Mouse (Mus musculus): ENCODE results near the gene Hes1. TPM values are rescaled to one million over a fixed set of nuclear protein-coding genes. Genes with fewer than 3 reads are reported as not detected.

The Hes1 gene
- polyA plus RNA-seq, 1 experiment from 2014 or later, result 20.1 TPM

- H3K27me3 ChIP-seq (ENCODE audit: insufficient read depth, low read length), result no peaks in the 10 kb centered on the region
- peak overlapping the region; percentile 91 for H3K27ac ChIP-seq (ENCODE audit: low read depth)
- DNase-seq (no peak), ATAC-seq (no peak)
- WGBS (ENCODE audit: insufficient replicate concordance), result 40% methylated on average over 5 of the region's 5 CpGs
- H3K36me3 ChIP-seq (replicated peaks; ENCODE audit: insufficient read depth, low read length), result no peaks in the 10 kb centered on the region
- H3K4me3 ChIP-seq (ENCODE audit: low read depth, low read length), result no peak overlapping the region
- H3K9me3 ChIP-seq (ENCODE audit: low read length), result no peaks in the 10 kb centered on the region
- H3K4me2 ChIP-seq (ENCODE audit: low read depth, low read length), result no peak overlapping the region
- H3K4me1 ChIP-seq (ENCODE audit: insufficient read depth), result peaks cover 42% of the 10 kb centered on the region
- H3K9ac ChIP-seq (replicated peaks), result no peak overlapping the region
- TF ChIP-seq EP300 (IDR thresholded peaks at IDR 0.05; ENCODE audit: low read depth) (no peak), CTCF (IDR thresholded peaks at IDR 0.05; ENCODE audit: low read depth) (no peak)
Measured at GRCm38 (mm10) chr16:30034979-30035440, 29.2 kb upstream of the Hes1 start.

- Histone ChIP-seq H3K9me3 (ENCODE audit: low read length) (no peaks in the 10 kb centered on the region), H3K4me3 (ENCODE audit: low read depth, low read length) (no peak overlapping the region), H3K4me2 (ENCODE audit: low read depth, low read length) (no peak overlapping the region; the same call in 1 of the 2 replicates), H3K4me1 (ENCODE audit: insufficient read depth) (peaks cover 42% of the 10 kb centered on the region), H3K9ac (replicated peaks) (no peak overlapping the region), H3K27ac (ENCODE audit: low read depth) (peak overlapping the region; percentile 91), H3K36me3 (replicated peaks; ENCODE audit: insufficient read depth, low read length) (no peaks in the 10 kb centered on the region), H3K27me3 (ENCODE audit: insufficient read depth, low read length) (no peaks in the 10 kb centered on the region)
- peak; percentile 94 for ATAC-seq
- 67% methylated on average over 3 of the region's 3 CpGs for WGBS (ENCODE audit: insufficient replicate concordance)
- DNase-seq, result peak; percentile 42
- no peak for TF ChIP-seq EP300 (IDR thresholded peaks at IDR 0.05; ENCODE audit: low read depth)
- no peak for TF ChIP-seq CTCF (IDR thresholded peaks at IDR 0.05; ENCODE audit: low read depth)
Measured at GRCm38 (mm10) chr16:30036104-30036503, 28.1 kb upstream of the Hes1 start.

GRCm38 (mm10) chr16:30038663-30039593 is 25.3 kb upstream of the Hes1 start:
- 30% methylated on average over 15 of the region's 17 CpGs for WGBS (ENCODE audit: insufficient replicate concordance)
- Histone ChIP-seq H3K4me3 (ENCODE audit: low read depth, low read length) (no peak overlapping the region), H3K27ac (ENCODE audit: low read depth) (peak overlapping the region; percentile 16; the same call in 1 of the 2 replicates), H3K4me1 (ENCODE audit: insufficient read depth) (peaks cover 40% of the 10 kb centered on the region), H3K36me3 (replicated peaks; ENCODE audit: insufficient read depth, low read length) (no peaks in the 10 kb centered on the region), H3K9me3 (ENCODE audit: low read length) (no peaks in the 10 kb centered on the region), H3K4me2 (ENCODE audit: low read depth, low read length) (peak overlapping the region; percentile 22; the same call in 1 of the 2 replicates), H3K9ac (replicated peaks) (no peak overlapping the region), H3K27me3 (ENCODE audit: insufficient read depth, low read length) (no peaks in the 10 kb centered on the region)
- ATAC-seq, result peak; percentile 28; the same call in 1 of the 2 replicates
- DNase-seq, result peak; percentile 55
- no peak for TF ChIP-seq EP300 (IDR thresholded peaks at IDR 0.05; ENCODE audit: low read depth)
- peak; percentile 37 for TF ChIP-seq CTCF (IDR thresholded peaks at IDR 0.05; ENCODE audit: low read depth)

DNA sequence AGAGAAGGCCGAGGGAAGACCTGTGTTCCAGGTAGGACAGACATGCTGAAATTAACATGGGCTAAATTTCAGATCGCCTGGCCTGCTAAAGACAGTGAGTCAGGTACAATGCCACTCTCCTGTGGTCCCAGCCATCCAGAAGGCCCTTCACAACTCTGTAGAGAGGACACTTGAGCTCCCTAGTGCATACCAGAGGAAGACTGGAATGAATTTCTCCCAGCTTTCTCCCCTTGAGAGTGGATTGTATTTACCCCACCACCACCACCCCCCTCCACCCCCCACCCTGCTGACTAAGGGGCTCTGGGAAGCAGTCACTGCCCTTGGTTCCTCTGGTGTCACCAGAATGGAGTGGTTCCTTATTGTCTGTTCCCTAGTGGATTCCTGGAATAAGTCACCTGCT is 24.3 kb upstream of the Hes1 start:
- ATAC-seq, result no peak
- Histone ChIP-seq H3K27ac (ENCODE audit: low read depth) (no peak overlapping the region), H3K36me3 (replicated peaks; ENCODE audit: insufficient read depth, low read length) (no peaks in the 10 kb centered on the region), H3K9me3 (ENCODE audit: low read length) (no peaks in the 10 kb centered on the region), H3K4me2 (ENCODE audit: low read depth, low read length) (no peak overlapping the region), H3K4me3 (ENCODE audit: low read depth, low read length) (no peak overlapping the region), H3K27me3 (ENCODE audit: insufficient read depth, low read length) (no peaks in the 10 kb centered on the region), H3K9ac (replicated peaks) (no peak overlapping the region), H3K4me1 (ENCODE audit: insufficient read depth) (peaks cover 33% of the 10 kb centered on the region)
- no peak for DNase-seq
- TF ChIP-seq CTCF (IDR thresholded peaks at IDR 0.05; ENCODE audit: low read depth), result no peak
- 74% methylated on average over 2 of the region's 2 CpGs for WGBS (ENCODE audit: insufficient replicate concordance)

DNA sequence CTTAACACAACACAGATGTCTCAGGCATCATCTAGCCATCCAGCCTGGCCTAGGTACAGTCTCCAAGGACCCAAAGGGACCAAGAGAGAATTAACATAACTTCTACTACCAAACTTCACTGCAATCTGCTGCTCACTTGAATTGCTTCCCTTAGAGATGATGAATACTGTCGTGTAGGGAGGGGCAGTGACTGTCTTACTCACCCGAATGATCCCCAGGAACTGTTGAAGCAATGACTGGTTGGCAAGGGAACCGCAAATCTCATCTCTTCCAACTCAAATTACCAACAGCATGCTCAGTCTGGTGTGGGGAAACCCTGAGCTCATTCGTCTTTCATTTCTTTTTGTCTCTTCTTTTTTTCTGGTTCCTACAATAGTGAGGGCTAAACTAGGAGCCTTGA is 21.3 kb upstream of the Hes1 start:
- H3K27ac ChIP-seq (ENCODE audit: low read depth), result no peak overlapping the region
- WGBS (ENCODE audit: insufficient replicate concordance), result 71% methylated on average over 4 of the region's 4 CpGs
- peaks cover 32% of the 10 kb centered on the region for H3K4me1 ChIP-seq (ENCODE audit: insufficient read depth)
- no peak overlapping the region for H3K4me3 ChIP-seq (ENCODE audit: low read depth, low read length)
- TF ChIP-seq EP300 (IDR thresholded peaks at IDR 0.05; ENCODE audit: low read depth), result no peak
- no peaks in the 10 kb centered on the region for H3K36me3 ChIP-seq (replicated peaks; ENCODE audit: insufficient read depth, low read length)
- no peak overlapping the region for H3K9ac ChIP-seq (replicated peaks)
- H3K4me2 ChIP-seq (ENCODE audit: low read depth, low read length), result no peak overlapping the region
- no peaks in the 10 kb centered on the region for H3K9me3 ChIP-seq (ENCODE audit: low read length)
- ATAC-seq (no peak), DNase-seq (no peak)
- H3K27me3 ChIP-seq (ENCODE audit: insufficient read depth, low read length), result no peaks in the 10 kb centered on the region

GRCm38 (mm10) chr16:30045615-30046014 is 18.6 kb upstream of the Hes1 start:
- 38% methylated on average over 5 of the region's 5 CpGs for WGBS (ENCODE audit: insufficient replicate concordance)
- no peak overlapping the region for H3K4me3 ChIP-seq (ENCODE audit: low read depth, low read length)
- no peaks in the 10 kb centered on the region for H3K36me3 ChIP-seq (replicated peaks; ENCODE audit: insufficient read depth, low read length)
- no peaks in the 10 kb centered on the region for H3K9me3 ChIP-seq (ENCODE audit: low read length)
- peaks cover 21% of the 10 kb centered on the region for H3K4me1 ChIP-seq (ENCODE audit: insufficient read depth)
- H3K4me2 ChIP-seq (ENCODE audit: low read depth, low read length), result no peak overlapping the region
- H3K9ac ChIP-seq (replicated peaks), result no peak overlapping the region
- TF ChIP-seq EP300 (IDR thresholded peaks at IDR 0.05; ENCODE audit: low read depth), result no peak
- no peak for TF ChIP-seq CTCF (IDR thresholded peaks at IDR 0.05; ENCODE audit: low read depth)
- peak; percentile 87 for ATAC-seq
- no peaks in the 10 kb centered on the region for H3K27me3 ChIP-seq (ENCODE audit: insufficient read depth, low read length)
- no peak for DNase-seq
- H3K27ac ChIP-seq (ENCODE audit: low read depth), result no peak overlapping the region
